Mouse (Mus musculus) small intestine, adult 2 months (tissue): ENCODE measurements around the gene Bsg. TPM values are rescaled to one million over a fixed set of nuclear protein-coding genes. Genes with fewer than 3 reads are reported as not detected.

Experiments used
- H3K27ac ChIP-seq: fragments of 200-500 bp; 2 replicates; pipeline ENCODE4 v1.5.1; 2012; ENCODE audit warnings: low read depth, low read length, control low read depth, inconsistent platforms; ENCODE audit not compliant: insufficient read depth
- H3K27me3 ChIP-seq: fragments of 200-500 bp; 2 replicates; pipeline ENCODE4 v1.6.1; 2012; ENCODE audit warnings: mild to moderate bottlenecking, moderate library complexity, low read length, inconsistent platforms; ENCODE audit not compliant: control insufficient read depth, insufficient read depth
- H3K36me3 ChIP-seq: fragments of 200-500 bp; 2 replicates; pipeline ENCODE4 v1.6.1; 2012; ENCODE audit warnings: mild to moderate bottlenecking, low read length, control low read depth, inconsistent platforms; ENCODE audit not compliant: control insufficient read depth, insufficient read depth
- H3K4me1 ChIP-seq: fragments of 200-500 bp; 2 replicates; pipeline ENCODE4 v1.6.1; 2012; ENCODE audit warnings: low read length, inconsistent platforms, mixed read lengths; ENCODE audit not compliant: control insufficient read depth, insufficient read depth, insufficient read length
- H3K4me3 ChIP-seq: fragments of 200-500 bp; 2 replicates; pipeline ENCODE4 v1.5.1; 2012; ENCODE audit warnings: low read depth, mild to moderate bottlenecking, control low read depth, inconsistent platforms, low read length, moderate library complexity
- CTCF ChIP-seq: fragments of 200-500 bp; IDR thresholded peaks from 2 replicates; pipeline ENCODE4 v1.5.1; 2012; ENCODE audit warnings: low read depth, mild to moderate bottlenecking, control low read depth, inconsistent platforms, low read length, moderate library complexity, mixed read lengths; ENCODE audit not compliant: insufficient replicate concordance, insufficient read length; ENCODE audit errors: extremely low read depth
- POLR2A ChIP-seq: fragments of 200-500 bp; IDR thresholded peaks from 2 replicates; pipeline ENCODE4 v1.6.1; 2012; ENCODE audit warnings: low read depth, mild to moderate bottlenecking, control low read depth, inconsistent platforms, low read length, moderate library complexity
- WGBS: fragments of 180-500 bp; shearing (Covaris S2); methylation state at CpG from one replicate; pipeline ENCODE4 v1.1.7; 2018; 5-methylcytosine and 5-hydroxymethylcytosine counted together
- polyA plus RNA-seq: library from polyadenylated mRNA; depleted of rRNA; stranded (reverse); fragments of >200 nt; gene quantifications from 2 replicates; pipeline ENCODE4 v1.2.3, GENCODE M21; 2012

Gene Bsg
- polyA plus RNA-seq, 1 experiment, result 1,266 TPM

DNA sequence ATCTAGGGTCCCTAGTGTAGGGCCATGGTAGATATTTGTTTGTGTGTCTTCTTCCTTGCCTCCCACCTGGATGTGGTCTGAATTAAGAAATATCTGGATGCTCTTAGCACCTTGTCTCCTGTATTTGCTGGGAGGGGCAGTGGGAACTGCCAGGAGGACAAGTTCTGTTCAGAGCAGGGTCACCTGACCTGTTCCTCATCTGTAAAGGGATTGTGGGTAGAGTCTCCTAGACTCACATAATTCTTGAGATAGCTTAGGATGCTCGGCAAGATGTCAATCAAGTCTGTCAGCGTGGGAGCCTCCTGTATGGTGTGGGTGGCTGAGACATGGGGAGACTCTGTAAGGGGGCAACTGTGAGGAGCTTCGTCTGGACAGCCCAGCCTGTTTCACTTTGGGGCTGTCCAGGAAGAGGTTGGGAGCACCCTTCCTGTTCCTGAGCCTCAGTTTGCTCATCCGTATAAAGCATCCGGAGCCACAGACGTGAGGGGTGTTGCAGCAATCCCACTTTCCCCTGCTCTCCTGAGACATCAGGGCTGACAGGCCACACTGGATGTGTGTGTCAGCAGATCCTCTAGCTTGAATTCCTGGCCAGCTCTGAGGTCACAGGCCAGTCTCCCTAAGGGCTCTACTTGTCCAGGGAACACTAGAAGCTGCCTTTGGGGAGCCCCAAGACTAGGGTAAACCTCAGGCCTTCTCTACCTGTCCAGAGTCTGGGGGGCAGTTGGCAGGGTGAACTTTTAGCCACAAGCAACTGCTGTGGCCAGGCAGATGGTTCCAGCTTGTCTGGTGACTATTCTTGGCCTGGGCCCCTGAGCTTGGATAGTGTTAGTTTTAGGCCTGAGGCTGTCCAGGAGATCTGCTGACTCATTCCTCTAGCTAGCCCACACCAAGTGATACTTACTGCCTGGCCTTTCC, 20.3 kb upstream of the Bsg start:
- peaks cover 38% of the 10 kb centered on the region for H3K36me3 ChIP-seq
- no peak overlapping the region for H3K4me3 ChIP-seq
- no peak for TF ChIP-seq POLR2A
- TF ChIP-seq CTCF, result no peak
- 62% methylated on average over 6 of the region's 6 CpGs for WGBS
- H3K4me1 ChIP-seq, result peaks cover 21% of the 10 kb centered on the region
- H3K27ac ChIP-seq, result no peak overlapping the region
- H3K27me3 ChIP-seq, result no peaks in the 10 kb centered on the region

GRCm38 (mm10) chr10:79684770-79685600, 19.3 kb upstream of the Bsg start:
- Histone ChIP-seq H3K4me1 (peaks cover 21% of the 10 kb centered on the region), H3K4me3 (no peak overlapping the region), H3K27ac (no peak overlapping the region), H3K36me3 (peaks cover 42% of the 10 kb centered on the region), H3K27me3 (no peaks in the 10 kb centered on the region)
- WGBS, result 93% methylated on average over 25 of the region's 25 CpGs
- TF ChIP-seq POLR2A, result no peak
- no peak for TF ChIP-seq CTCF

DNA sequence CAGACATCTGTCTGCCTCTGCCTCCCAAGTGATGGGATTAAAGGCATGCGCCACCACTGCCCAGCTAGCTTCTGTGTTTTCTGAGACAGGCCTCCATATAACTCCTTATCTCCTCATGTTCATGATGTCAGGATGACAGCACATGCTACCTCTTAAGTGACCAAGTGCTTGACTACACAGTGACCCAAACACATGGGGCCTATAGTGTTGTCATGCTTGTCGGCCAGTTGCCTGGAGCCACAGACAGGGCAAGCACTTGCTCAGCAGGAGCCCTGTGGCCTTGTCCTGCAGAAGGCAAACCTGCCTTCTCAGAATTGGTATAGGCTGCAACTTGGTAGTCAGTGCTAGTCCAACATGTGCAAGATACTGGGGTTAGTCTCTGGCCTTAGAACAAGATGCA, 18.1 kb upstream of the Bsg start:
- Histone ChIP-seq H3K36me3 (peaks cover 42% of the 10 kb centered on the region), H3K4me1 (peaks cover 12% of the 10 kb centered on the region), H3K27me3 (no peaks in the 10 kb centered on the region), H3K4me3 (no peak overlapping the region), H3K27ac (no peak overlapping the region)
- TF ChIP-seq CTCF (no peak), POLR2A (no peak)
- 91% methylated on average over 2 of the region's 2 CpGs for WGBS

GRCm38 (mm10) chr10:79686691-79687090, 17.6 kb upstream of the Bsg start:
- Histone ChIP-seq H3K27me3 (no peaks in the 10 kb centered on the region), H3K27ac (no peak overlapping the region), H3K36me3 (peaks cover 42% of the 10 kb centered on the region), H3K4me1 (peaks cover 12% of the 10 kb centered on the region), H3K4me3 (no peak overlapping the region)
- 93% methylated on average over 1 of the region's 1 CpGs for WGBS
- TF ChIP-seq POLR2A (no peak), CTCF (no peak)

DNA sequence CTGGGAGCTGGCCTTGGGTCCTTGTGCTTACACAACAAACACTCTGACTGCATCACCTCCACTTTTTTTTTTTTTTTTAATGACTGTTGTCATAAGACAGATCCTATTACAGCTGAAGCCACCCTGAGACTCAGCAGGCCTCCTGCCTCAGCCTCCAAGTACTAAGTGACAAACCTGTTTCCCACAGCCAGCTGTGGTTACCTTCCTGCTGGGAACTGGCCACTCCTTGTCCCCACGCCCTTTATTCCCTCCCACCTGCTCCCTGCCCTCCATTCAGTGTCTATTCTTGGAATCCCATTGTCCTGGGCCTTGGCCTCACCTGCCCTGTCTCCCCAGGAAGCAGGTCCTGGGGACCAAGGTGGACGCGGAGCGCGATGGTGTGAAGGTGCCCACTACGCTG, 16.8 kb upstream of the Bsg start:
- Histone ChIP-seq H3K36me3 (peaks cover 42% of the 10 kb centered on the region), H3K27me3 (no peaks in the 10 kb centered on the region), H3K4me1 (peaks cover 12% of the 10 kb centered on the region), H3K27ac (no peak overlapping the region), H3K4me3 (no peak overlapping the region)
- 86% methylated on average over 6 of the region's 6 CpGs for WGBS
- no peak for TF ChIP-seq CTCF
- TF ChIP-seq POLR2A, result no peak

DNA sequence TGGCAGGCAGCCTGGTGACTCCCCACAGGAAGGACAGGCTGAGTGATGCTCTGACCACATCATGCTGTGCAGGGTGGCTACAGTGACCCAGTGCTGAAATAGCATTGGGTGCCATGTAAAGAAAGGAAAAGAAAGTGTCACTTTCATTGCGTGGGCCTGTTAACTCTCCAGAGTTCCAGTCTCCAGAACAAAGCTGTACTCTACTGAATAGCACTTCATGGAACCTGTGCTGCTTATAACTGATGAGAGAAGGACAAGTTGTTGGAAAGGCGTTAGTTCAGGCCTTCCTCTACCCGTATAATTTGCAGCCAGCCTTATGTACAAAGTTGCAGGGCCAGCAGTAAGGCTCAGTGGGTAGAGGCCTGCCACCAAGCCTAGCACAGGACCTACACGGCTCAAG, 15.6 kb upstream of the Bsg start, which contains the start of gene Gzmm:
Gzmm (plus strand) TSS at position 301 of the 400 bp plus-strand sequence.
- TF ChIP-seq POLR2A (no peak), CTCF (no peak)
- H3K4me1 ChIP-seq, result peaks cover 4% of the 10 kb centered on the region; the same call in 1 of the 2 replicates
- H3K4me3 ChIP-seq, result no peak within 1 kb of the TSS
- no peaks in the 10 kb centered on the region for H3K27me3 ChIP-seq
- no peak within 1 kb of the TSS for H3K27ac ChIP-seq
- WGBS, result 79% methylated on average over 4 of the region's 4 CpGs
- peaks cover 42% of the 10 kb centered on the region for H3K36me3 ChIP-seq

GRCm38 (mm10) chr10:79689178-79689577, 15.1 kb upstream of the Bsg start:
- H3K4me1 ChIP-seq, result no peaks in the 10 kb centered on the region
- TF ChIP-seq CTCF (no peak), POLR2A (no peak)
- peaks cover 42% of the 10 kb centered on the region for H3K36me3 ChIP-seq
- no peaks in the 10 kb centered on the region for H3K27me3 ChIP-seq
- no peak overlapping the region for H3K4me3 ChIP-seq
- no peak overlapping the region for H3K27ac ChIP-seq
- WGBS, result 90% methylated on average over 3 of the region's 3 CpGs
